Mouse (Mus musculus): Measurements from ENCODE around the gene Parn.

The Parn gene

GRCm38 (mm10) chr16:13556954-13557470 is 111.0 kb downstream of the Parn start:
- peak; percentile 25 for DNase-seq (ENCODE audit: low read depth, low spot score)

GRCm38 (mm10) chr16:13556446-13556845 is 111.5 kb downstream of the Parn start:
- no peak for DNase-seq (ENCODE audit: low read depth, low spot score)

GRCm38 (mm10) chr16:13550667-13551066 is 117.3 kb downstream of the Parn start:
- DNase-seq (ENCODE audit: low read depth, low spot score) = no peak

GRCm38 (mm10) chr16:13549976-13550375 is 118.0 kb downstream of the Parn start:
- no peak for DNase-seq (ENCODE audit: low read depth, low spot score)

- DNase-seq (ENCODE audit: low read depth, low spot score) = no peak
Measured at GRCm38 (mm10) chr16:13541816-13542215, 126.2 kb downstream of the Parn start.

- DNase-seq (ENCODE audit: low read depth, low spot score) = no peak
Measured at GRCm38 (mm10) chr16:13541121-13541747, 126.7 kb downstream of the Parn start.

GRCm38 (mm10) chr16:13538933-13539648 is 128.9 kb downstream of the Parn start:
- no peak for DNase-seq (ENCODE audit: low read depth, low spot score)

GRCm38 (mm10) chr16:13538213-13538932 is 129.6 kb downstream of the Parn start:
- no peak for DNase-seq (ENCODE audit: low read depth, low spot score)

GRCm38 (mm10) chr16:13536404-13536803 is 131.6 kb downstream of the Parn start:
- DNase-seq (ENCODE audit: low read depth, low spot score) = no peak

- no peak for DNase-seq (ENCODE audit: low read depth, low spot score)
Measured at GRCm38 (mm10) chr16:13535856-13536255, 132.1 kb downstream of the Parn start.

- peak; percentile 24 for DNase-seq (ENCODE audit: low read depth, low spot score)
Measured at GRCm38 (mm10) chr16:13532840-13533239, 135.1 kb downstream of the Parn start.

GRCm38 (mm10) chr16:13531279-13531678 is 136.7 kb downstream of the Parn start:
- DNase-seq (ENCODE audit: low read depth, low spot score) = no peak

- peak; percentile 73 for DNase-seq (ENCODE audit: low read depth, low spot score)
Measured at GRCm38 (mm10) chr16:13521359-13521758, 146.6 kb downstream of the Parn start.

- peak; percentile 46 for DNase-seq (ENCODE audit: low read depth, low spot score)
Measured at GRCm38 (mm10) chr16:13520301-13520700, 147.7 kb downstream of the Parn start.

GRCm38 (mm10) chr16:13516214-13516613 is 151.8 kb downstream of the Parn start:
- DNase-seq (ENCODE audit: low read depth, low spot score) = no peak

GRCm38 (mm10) chr16:13515524-13515923 is 152.4 kb downstream of the Parn start:
- DNase-seq (ENCODE audit: low read depth, low spot score) = no peak

GRCm38 (mm10) chr16:13505055-13505454 is 162.9 kb downstream of the Parn start:
- DNase-seq (ENCODE audit: low read depth, low spot score) = peak; percentile 76

GRCm38 (mm10) chr16:13504476-13504875 is 163.5 kb downstream of the Parn start:
- DNase-seq (ENCODE audit: low read depth, low spot score) = no peak

- DNase-seq (ENCODE audit: low read depth, low spot score) = no peak
Measured at GRCm38 (mm10) chr16:13498923-13499322, 169.0 kb downstream of the Parn start.

- peak; percentile 43 for DNase-seq (ENCODE audit: low read depth, low spot score)
Measured at GRCm38 (mm10) chr16:13493981-13494380, 174.0 kb downstream of the Parn start.

- DNase-seq (ENCODE audit: low read depth, low spot score) = no peak
Measured at GRCm38 (mm10) chr16:13492996-13493395, 175.0 kb downstream of the Parn start.

- DNase-seq (ENCODE audit: low read depth, low spot score) = no peak
Measured at GRCm38 (mm10) chr16:13491776-13492175, 176.2 kb downstream of the Parn start.
